Mouse (Mus musculus) monocyte, adult 2 months (primary cell): ENCODE results near the gene Pip4k2c.

Experiments
- DNase-seq, 2 experiments: peaks; one replicate each; pipeline ENCODE4 v3.0.0; 2022; ENCODE audit warnings: low spot score in 2 of 2, low read depth in 1 of 2

The Pip4k2c gene

GRCm38 (mm10) chr10:127189116-127189650 is 22.2 kb downstream of the Pip4k2c start:
- no peak for DNase-seq

GRCm38 (mm10) chr10:127188465-127189115 is 22.8 kb downstream of the Pip4k2c start:
- no peak for DNase-seq

- DNase-seq = no peak
Measured at GRCm38 (mm10) chr10:127188079-127188453, 23.3 kb downstream of the Pip4k2c start.

GRCm38 (mm10) chr10:127187371-127188078 is 23.9 kb downstream of the Pip4k2c start:
- DNase-seq = no peak

GRCm38 (mm10) chr10:127186451-127186850 is 24.9 kb downstream of the Pip4k2c start:
- DNase-seq = no peak

GRCm38 (mm10) chr10:127185506-127185905 is 25.9 kb downstream of the Pip4k2c start:
- DNase-seq = no peak

- DNase-seq = no peak
Measured at GRCm38 (mm10) chr10:127185101-127185500, 26.3 kb downstream of the Pip4k2c start.

GRCm38 (mm10) chr10:127183759-127184158 is 27.6 kb downstream of the Pip4k2c start:
- DNase-seq = no peak

- DNase-seq = no peak
Measured at GRCm38 (mm10) chr10:127182624-127183023, 28.8 kb downstream of the Pip4k2c start.

- DNase-seq = no peak
Measured at GRCm38 (mm10) chr10:127181566-127181965, 29.8 kb downstream of the Pip4k2c start.

GRCm38 (mm10) chr10:127180695-127181047 is 30.7 kb downstream of the Pip4k2c start:
- no peak for DNase-seq

GRCm38 (mm10) chr10:127179871-127180694 is 31.3 kb downstream of the Pip4k2c start, which contains the start of gene Slc26a10:
Slc26a10 (minus strand) TSS chr10:127180645.
- no peak for DNase-seq

GRCm38 (mm10) chr10:127178286-127179027 is 32.9 kb downstream of the Pip4k2c start:
- no peak for DNase-seq

GRCm38 (mm10) chr10:127177719-127178118 is 33.7 kb downstream of the Pip4k2c start:
- DNase-seq = no peak

- DNase-seq = no peak
Measured at GRCm38 (mm10) chr10:127177235-127177634, 34.1 kb downstream of the Pip4k2c start.

- no peak for DNase-seq
Measured at GRCm38 (mm10) chr10:127176756-127177155, 34.6 kb downstream of the Pip4k2c start.

- DNase-seq = no peak
Measured at GRCm38 (mm10) chr10:127176228-127176627, 35.2 kb downstream of the Pip4k2c start.

GRCm38 (mm10) chr10:127174170-127174569 is 37.2 kb downstream of the Pip4k2c start:
- no peak for DNase-seq

- DNase-seq = no peak
Measured at GRCm38 (mm10) chr10:127173148-127174065, 38.0 kb downstream of the Pip4k2c start.
